Mouse (Mus musculus) hindbrain, embryonic 12.5 days (tissue): ENCODE data around the gene Pknox2. TPM values are rescaled to one million over a fixed set of nuclear protein-coding genes. Genes with fewer than 3 reads are reported as not detected.
A peak's percentile ranks its signal among the peaks of the same experiment; 100 is the strongest.

Experiments
- ATAC-seq: fragments of 200-750 bp; cut with Nextera tagmentation; 2 replicates; pipeline ENCODE4 v1.8.0; 2017; ENCODE audit warnings: moderate TSS enrichment; ENCODE audit not compliant: low FRiP score
- H3K27ac ChIP-seq: fragments of 300-500 bp; sonication (generic); 2 replicates; pipeline ENCODE4 v1.5.1; 2016; ENCODE audit warnings: mild to moderate bottlenecking
- H3K27me3 ChIP-seq: fragments of 300-500 bp; sonication (generic); 2 replicates; pipeline ENCODE4 v1.6.1; 2016; ENCODE audit warnings: mild to moderate bottlenecking
- H3K36me3 ChIP-seq: fragments of 300-500 bp; sonication (generic); 2 replicates; pipeline ENCODE4 v1.6.1; 2016; ENCODE audit warnings: mild to moderate bottlenecking
- H3K4me1 ChIP-seq: fragments of 300-500 bp; sonication (generic); 2 replicates; pipeline ENCODE4 v1.6.1; 2016
- H3K4me2 ChIP-seq: fragments of 300-500 bp; sonication (generic); replicated peaks from 2 replicates; pipeline ENCODE4 v1.6.1; 2016; ENCODE audit warnings: mild to moderate bottlenecking
- H3K4me3 ChIP-seq: fragments of 300-500 bp; sonication (generic); 2 replicates; pipeline ENCODE4 v1.5.1; 2016; ENCODE audit warnings: mild to moderate bottlenecking
- H3K9ac ChIP-seq: fragments of 300-500 bp; sonication (generic); 2 replicates; pipeline ENCODE4 v1.6.1; 2016; ENCODE audit warnings: mild to moderate bottlenecking, moderate library complexity
- H3K9me3 ChIP-seq: fragments of 300-500 bp; sonication (generic); replicated peaks from 2 replicates; pipeline ENCODE4 v1.6.1; 2016; ENCODE audit warnings: mild to moderate bottlenecking
- WGBS: fragments of 180-500 bp; shearing (Covaris S2); methylation state at CpG from one replicate; pipeline ENCODE4 v1.1.7; 2016; 5-methylcytosine and 5-hydroxymethylcytosine counted together
- polyA plus RNA-seq: library from polyadenylated mRNA; unstranded; fragments of >200 nt; fragmentation: Nextera tagmentation; extraction: Ambion mirVana; gene quantifications from 2 replicates; pipeline ENCODE4 v1.2.1, GENCODE M21; 2016

The Pknox2 gene
- polyA plus RNA-seq, 1 experiment from 2014 or later: 29.6 TPM

DNA sequence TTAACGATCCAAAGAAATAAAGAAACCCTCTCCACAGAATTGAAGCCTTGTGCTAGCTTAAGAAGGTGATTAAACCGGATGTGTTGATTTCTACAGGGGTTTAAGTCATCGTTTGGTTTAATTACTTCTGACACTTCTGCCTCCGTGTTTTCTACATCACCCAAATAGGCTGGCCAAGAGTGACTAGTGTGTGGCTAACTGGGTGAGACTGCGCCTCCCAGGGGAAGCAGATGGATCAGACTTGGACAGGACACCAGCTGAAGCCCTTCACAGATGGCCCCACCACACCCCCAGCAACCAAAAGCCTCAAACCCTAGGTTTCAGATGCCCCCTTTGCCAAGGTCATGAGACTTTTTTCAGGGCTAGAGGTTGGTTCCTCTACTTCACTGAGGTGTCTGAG lies 205.6 kb downstream of the Pknox2 start:
- Histone ChIP-seq H3K27ac (peak overlapping the region; percentile 7; the same call in 1 of the 2 replicates), H3K27me3 (no peaks in the 10 kb centered on the region), H3K36me3 (no peaks in the 10 kb centered on the region), H3K9ac (no peak overlapping the region), H3K4me2 (no peak overlapping the region), H3K9me3 (no peaks in the 10 kb centered on the region), H3K4me3 (no peak overlapping the region), H3K4me1 (peaks cover 35% of the 10 kb centered on the region)
- ATAC-seq: no peak; the same call in 1 of the 2 replicates
- 21% methylated on average over 5 of the region's 5 CpGs for WGBS

DNA sequence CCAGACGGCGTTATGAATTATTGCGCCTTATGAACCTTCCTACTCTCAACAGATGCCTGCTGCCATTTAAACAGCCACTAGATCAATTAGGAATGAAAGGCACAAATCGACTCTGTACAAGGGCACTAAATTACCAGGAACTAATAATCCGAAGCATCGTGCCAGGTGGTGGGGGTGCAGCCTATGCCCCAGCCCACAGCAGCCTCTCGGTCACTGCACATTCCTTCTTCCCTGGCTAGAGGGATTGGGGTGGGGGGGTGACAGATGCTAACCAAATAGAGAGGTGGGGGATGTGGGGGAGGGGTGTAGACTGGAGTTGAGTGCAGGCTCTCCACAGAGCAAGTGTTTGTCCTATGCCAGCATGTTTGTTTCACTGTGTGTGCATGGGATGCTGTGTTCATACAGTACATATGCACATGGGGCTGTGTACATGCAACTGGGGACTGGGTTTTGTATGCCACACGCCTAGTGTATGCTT lies 208.6 kb downstream of the Pknox2 start:
- no peak overlapping the region for H3K9ac ChIP-seq
- 46% methylated on average over 8 of the region's 8 CpGs for WGBS
- H3K9me3 ChIP-seq: no peaks in the 10 kb centered on the region
- H3K27me3 ChIP-seq: no peaks in the 10 kb centered on the region
- no peak overlapping the region for H3K4me2 ChIP-seq
- peak; percentile 46 for ATAC-seq
- H3K4me1 ChIP-seq: peaks cover 44% of the 10 kb centered on the region
- H3K36me3 ChIP-seq: no peaks in the 10 kb centered on the region
- no peak overlapping the region for H3K4me3 ChIP-seq
- H3K27ac ChIP-seq: peak overlapping the region; percentile 45

- no peak overlapping the region for H3K9ac ChIP-seq
- peak; percentile 73 for ATAC-seq
- H3K4me1 ChIP-seq: peaks cover 24% of the 10 kb centered on the region
- no peaks in the 10 kb centered on the region for H3K9me3 ChIP-seq
- WGBS: 35% methylated on average over 16 of the region's 16 CpGs
- H3K4me2 ChIP-seq: no peak overlapping the region; the same call in 1 of the 2 replicates
- 0 out of 2 replicates have a peak, but pooled peaks cover 8% of the 10 kb centered on the region for H3K36me3 ChIP-seq
- H3K27ac ChIP-seq: no peak overlapping the region
- no peaks in the 10 kb centered on the region for H3K27me3 ChIP-seq
- H3K4me3 ChIP-seq: no peak overlapping the region
Measured at GRCm38 (mm10) chr9:36933813-36934493, 213.3 kb downstream of the Pknox2 start.

GRCm38 (mm10) chr9:36932950-36933812 lies 214.0 kb downstream of the Pknox2 start:
- no peak; the same call in 1 of the 2 replicates for ATAC-seq
- 74% methylated on average over 12 of the region's 12 CpGs for WGBS
- H3K27ac ChIP-seq: no peak overlapping the region

GRCm38 (mm10) chr9:36931657-36932056 lies 215.6 kb downstream of the Pknox2 start:
- no peak for ATAC-seq
- Histone ChIP-seq H3K9me3 (no peaks in the 10 kb centered on the region), H3K27ac (no peak overlapping the region), H3K4me3 (no peak overlapping the region), H3K4me2 (no peak overlapping the region), H3K4me1 (peaks cover 12% of the 10 kb centered on the region; the same call in 1 of the 2 replicates), H3K27me3 (no peaks in the 10 kb centered on the region), H3K36me3 (0 out of 2 replicates have a peak, but pooled peaks cover 8% of the 10 kb centered on the region), H3K9ac (no peak overlapping the region)
- 89% methylated on average over 4 of the region's 4 CpGs for WGBS

More at GRCm38 (mm10) chr9:36932950-36933812, 214.0 kb downstream of the Pknox2 start:
- Histone ChIP-seq H3K27me3 (no peaks in the 10 kb centered on the region), H3K4me3 (no peak overlapping the region), H3K4me1 (peaks cover 16% of the 10 kb centered on the region), H3K9me3 (no peaks in the 10 kb centered on the region), H3K4me2 (no peak overlapping the region), H3K36me3 (0 out of 2 replicates have a peak, but pooled peaks cover 8% of the 10 kb centered on the region), H3K9ac (no peak overlapping the region)

- Histone ChIP-seq H3K9ac (no peak overlapping the region), H3K27me3 (no peaks in the 10 kb centered on the region), H3K27ac (no peak overlapping the region), H3K36me3 (no peaks in the 10 kb centered on the region), H3K4me2 (no peak overlapping the region), H3K4me3 (no peak overlapping the region), H3K4me1 (peaks cover 5% of the 10 kb centered on the region), H3K9me3 (no peaks in the 10 kb centered on the region)
- WGBS: 89% methylated on average over 5 of the region's 5 CpGs
- no peak for ATAC-seq
Measured at GRCm38 (mm10) chr9:36923753-36924152, 223.5 kb downstream of the Pknox2 start.

- ATAC-seq: peak; percentile 62
- Histone ChIP-seq H3K27me3 (no peaks in the 10 kb centered on the region), H3K36me3 (no peaks in the 10 kb centered on the region), H3K27ac (peak overlapping the region; percentile 36; the same call in 1 of the 2 replicates), H3K4me3 (no peak overlapping the region), H3K4me1 (peaks cover 9% of the 10 kb centered on the region), H3K9me3 (no peaks in the 10 kb centered on the region), H3K4me2 (no peak overlapping the region), H3K9ac (no peak overlapping the region)
- 52% methylated on average over 13 of the region's 13 CpGs for WGBS
Measured at GRCm38 (mm10) chr9:36921718-36922415, 225.3 kb downstream of the Pknox2 start.

- Histone ChIP-seq H3K27me3 (no peaks in the 10 kb centered on the region), H3K4me1 (peaks cover 14% of the 10 kb centered on the region), H3K9me3 (no peaks in the 10 kb centered on the region), H3K36me3 (no peaks in the 10 kb centered on the region), H3K4me3 (no peak overlapping the region), H3K4me2 (no peak overlapping the region), H3K9ac (no peak overlapping the region), H3K27ac (no peak overlapping the region)
- ATAC-seq: no peak
- 69% methylated on average over 4 of the region's 4 CpGs for WGBS
Measured at GRCm38 (mm10) chr9:36919472-36919871, 227.7 kb downstream of the Pknox2 start.

DNA sequence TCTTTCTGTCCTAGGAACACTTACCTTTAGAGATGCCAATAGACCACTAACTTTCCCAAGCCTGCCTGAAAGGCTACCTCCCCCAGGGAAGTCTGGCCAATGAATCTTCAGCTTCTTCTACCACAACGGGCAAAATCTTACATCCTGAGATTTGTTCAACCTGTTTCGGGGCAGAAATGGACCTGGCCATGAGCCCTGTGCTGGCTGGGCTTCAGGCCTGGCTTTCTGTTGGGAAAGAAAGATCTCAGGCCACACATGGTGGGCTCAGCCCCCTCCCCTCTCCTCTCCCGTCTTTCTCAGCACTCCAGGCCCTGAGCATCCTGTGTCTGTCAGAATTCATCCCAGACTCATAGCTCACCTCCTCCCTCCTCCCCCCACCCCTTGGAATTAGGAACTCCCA lies 228.6 kb downstream of the Pknox2 start:
- no peaks in the 10 kb centered on the region for H3K27me3 ChIP-seq
- WGBS: 71% methylated on average over 3 of the region's 3 CpGs
- no peak overlapping the region for H3K4me3 ChIP-seq
- H3K27ac ChIP-seq: no peak overlapping the region
- H3K4me1 ChIP-seq: peaks cover 14% of the 10 kb centered on the region
- no peak for ATAC-seq
- no peaks in the 10 kb centered on the region for H3K9me3 ChIP-seq
- no peaks in the 10 kb centered on the region for H3K36me3 ChIP-seq
- no peak overlapping the region for H3K9ac ChIP-seq
- no peak overlapping the region for H3K4me2 ChIP-seq

GRCm38 (mm10) chr9:36916915-36917314 lies 230.3 kb downstream of the Pknox2 start:
- ATAC-seq: no peak
- Histone ChIP-seq H3K27me3 (no peaks in the 10 kb centered on the region), H3K4me1 (peaks cover 14% of the 10 kb centered on the region), H3K36me3 (no peaks in the 10 kb centered on the region), H3K4me2 (no peak overlapping the region), H3K4me3 (no peak overlapping the region), H3K9ac (no peak overlapping the region), H3K27ac (peak overlapping the region; percentile 23; the same call in 1 of the 2 replicates), H3K9me3 (no peaks in the 10 kb centered on the region)
- 46% methylated on average over 5 of the region's 5 CpGs for WGBS

- Histone ChIP-seq H3K27me3 (no peaks in the 10 kb centered on the region), H3K36me3 (no peaks in the 10 kb centered on the region), H3K4me1 (peaks cover 10% of the 10 kb centered on the region), H3K9ac (no peak overlapping the region), H3K27ac (no peak overlapping the region), H3K4me3 (no peak overlapping the region), H3K4me2 (no peak overlapping the region; the same call in 1 of the 2 replicates), H3K9me3 (no peaks in the 10 kb centered on the region)
- ATAC-seq: peak; percentile 54; the same call in 1 of the 2 replicates
- WGBS: 5% methylated on average over 6 of the region's 6 CpGs
Measured at GRCm38 (mm10) chr9:36916362-36916761, 230.8 kb downstream of the Pknox2 start.

DNA sequence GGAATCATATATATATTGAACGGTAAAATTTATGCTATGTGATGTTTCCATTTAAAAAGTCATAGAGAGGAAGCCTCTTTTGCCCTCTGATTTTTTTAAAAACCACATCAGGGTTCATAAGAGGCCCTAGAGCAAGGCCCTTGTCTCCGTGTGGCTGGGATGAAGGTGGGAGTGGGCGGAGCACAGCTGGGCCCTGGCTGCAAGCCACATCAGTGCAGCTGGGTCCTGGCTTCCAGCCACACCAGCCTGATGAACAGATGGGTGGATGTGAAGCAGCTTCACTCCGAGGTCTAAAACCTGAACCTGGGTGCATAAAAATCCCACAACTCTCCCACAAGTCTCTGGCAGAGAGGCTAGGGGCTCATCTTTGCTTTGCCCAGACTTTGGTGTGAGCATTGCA lies 241.8 kb downstream of the Pknox2 start:
- no peak overlapping the region for H3K9ac ChIP-seq
- 71% methylated on average over 4 of the region's 4 CpGs for WGBS
- peak; percentile 63; the same call in 1 of the 2 replicates for ATAC-seq

More for the DNA sequence above, 241.8 kb downstream of the Pknox2 start:
- Histone ChIP-seq H3K27me3 (no peaks in the 10 kb centered on the region), H3K4me2 (no peak overlapping the region), H3K36me3 (0 out of 2 replicates have a peak, but pooled peaks cover 6% of the 10 kb centered on the region), H3K9me3 (no peaks in the 10 kb centered on the region), H3K4me1 (no peaks in the 10 kb centered on the region), H3K4me3 (no peak overlapping the region), H3K27ac (no peak overlapping the region)
